Mouse (Mus musculus) intestine, embryonic 16.5 days (tissue): ENCODE results near the gene Fhl3. TPM values are rescaled to one million over a fixed set of nuclear protein-coding genes. Genes with fewer than 3 reads are reported as not detected.

Source experiments
- ATAC-seq: fragments of 200-750 bp; cut with Nextera tagmentation; 2 replicates; pipeline ENCODE4 v1.8.0; 2017; ENCODE audit warnings: moderate TSS enrichment, moderate library complexity
- H3K27ac ChIP-seq: fragments of 300-500 bp; sonication (generic); 2 replicates; pipeline ENCODE4 v1.5.1; 2014; ENCODE audit warnings: mild to moderate bottlenecking, low read length
- H3K27me3 ChIP-seq: fragments of 300-500 bp; sonication (generic); replicated peaks from 2 replicates; pipeline ENCODE4 v1.6.1; 2014; ENCODE audit warnings: low read length, control low read depth, mixed read lengths; ENCODE audit not compliant: control insufficient read depth, insufficient read depth
- H3K36me3 ChIP-seq: fragments of 300-500 bp; sonication (generic); 2 replicates; pipeline ENCODE4 v1.6.1; 2014; ENCODE audit warnings: low read length, control low read depth; ENCODE audit not compliant: control insufficient read depth, insufficient read depth
- H3K4me1 ChIP-seq: fragments of 300-500 bp; sonication (generic); 2 replicates; pipeline ENCODE4 v1.6.1; 2014; ENCODE audit warnings: low read length, control low read depth, mixed read lengths; ENCODE audit not compliant: control insufficient read depth, insufficient read depth
- H3K4me2 ChIP-seq: fragments of 300-500 bp; sonication (generic); 2 replicates; pipeline ENCODE4 v1.6.1; 2014; ENCODE audit warnings: low read depth, low read length, control low read depth
- H3K4me3 ChIP-seq: fragments of 300-500 bp; sonication (generic); 2 replicates; pipeline ENCODE4 v1.5.1; 2014; ENCODE audit warnings: mild to moderate bottlenecking, low read length
- H3K9ac ChIP-seq: fragments of 300-500 bp; sonication (generic); 2 replicates; pipeline ENCODE4 v1.6.1; 2014; ENCODE audit warnings: low read depth, low read length
- H3K9me3 ChIP-seq: fragments of 300-500 bp; sonication (generic); 2 replicates; pipeline ENCODE4 v1.6.1; 2016; ENCODE audit warnings: low read length, control low read depth; ENCODE audit not compliant: control insufficient read depth
- WGBS: fragments of 180-500 bp; shearing (Covaris S2); extraction: QIAGEN DNeasy Blood & Tissue Kit; methylation state at CpG from one replicate; pipeline ENCODE4 v1.1.7; 2014; 5-methylcytosine and 5-hydroxymethylcytosine counted together
- polyA plus RNA-seq: library from polyadenylated mRNA; unstranded; fragments of >200 nt; fragmentation: Nextera tagmentation; extraction: Ambion mirVana; gene quantifications from 2 replicates; pipeline ENCODE4 v1.2.1, GENCODE M21; 2015

The Fhl3 gene
- polyA plus RNA-seq, 1 experiment from 2014 or later: 5.1 TPM

DNA sequence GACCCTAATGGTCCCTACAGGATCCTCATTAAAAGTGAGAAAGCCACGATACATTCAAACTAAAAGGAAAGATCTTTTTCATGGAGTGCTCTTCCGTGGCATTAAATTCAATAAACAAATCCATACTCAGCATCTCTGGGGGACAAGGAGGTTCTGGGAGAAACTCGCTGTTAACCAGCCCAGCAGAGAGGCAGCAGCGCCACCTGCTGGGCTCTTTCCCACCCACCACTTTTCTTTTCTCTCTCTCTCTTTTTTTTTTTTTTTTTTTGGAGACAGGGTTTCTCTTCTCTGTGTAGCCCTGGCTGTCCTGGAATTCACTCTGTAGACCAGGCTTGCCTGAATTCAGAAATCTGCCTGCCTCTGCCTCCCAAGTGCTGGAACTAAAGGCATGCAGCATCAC, 25.5 kb upstream of the Fhl3 start:
- peaks cover 2% of the 10 kb centered on the region; the same call in 1 of the 2 replicates for H3K36me3 ChIP-seq
- ATAC-seq: peak; percentile 29; the same call in 1 of the 2 replicates
- H3K27ac ChIP-seq: no peak overlapping the region
- WGBS: 4% methylated on average over 4 of the region's 4 CpGs
- H3K27me3 ChIP-seq: peaks cover 10% of the 10 kb centered on the region; the same call in 1 of the 2 replicates
- no peak overlapping the region for H3K4me2 ChIP-seq
- no peaks in the 10 kb centered on the region for H3K4me1 ChIP-seq
- no peak overlapping the region for H3K9ac ChIP-seq
- no peaks in the 10 kb centered on the region for H3K9me3 ChIP-seq
- no peak overlapping the region for H3K4me3 ChIP-seq

GRCm38 (mm10) chr4:124675958-124676357, 24.5 kb upstream of the Fhl3 start:
- H3K27ac ChIP-seq: no peak overlapping the region
- no peak overlapping the region for H3K4me3 ChIP-seq
- H3K4me1 ChIP-seq: no peaks in the 10 kb centered on the region
- H3K9me3 ChIP-seq: no peaks in the 10 kb centered on the region
- H3K4me2 ChIP-seq: no peak overlapping the region
- no peak for ATAC-seq
- H3K36me3 ChIP-seq: peaks cover 7% of the 10 kb centered on the region; the same call in 1 of the 2 replicates
- peaks cover 8% of the 10 kb centered on the region; the same call in 1 of the 2 replicates for H3K27me3 ChIP-seq
- WGBS: 85% methylated on average over 6 of the region's 6 CpGs
- H3K9ac ChIP-seq: no peak overlapping the region

DNA sequence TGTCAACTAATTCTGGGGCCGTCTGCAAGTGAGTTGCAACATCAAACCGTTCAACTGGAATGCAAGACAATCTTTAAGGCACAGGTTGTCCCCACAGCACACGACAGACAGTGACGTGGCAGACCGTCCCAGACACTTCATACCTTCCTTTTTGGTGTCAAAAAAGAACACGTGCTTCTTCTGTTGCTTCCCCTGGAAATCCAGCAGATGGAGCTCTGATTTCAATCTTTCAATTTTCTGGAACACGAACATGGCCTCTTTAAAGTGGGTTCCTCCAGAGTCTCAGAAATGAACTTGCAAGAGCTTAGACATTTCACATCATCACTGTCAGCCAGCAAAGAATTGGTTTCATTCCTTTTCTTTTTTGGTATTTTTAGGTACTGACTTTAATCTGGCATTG, 18.2 kb upstream of the Fhl3 start:
- peaks cover 17% of the 10 kb centered on the region for H3K36me3 ChIP-seq
- H3K4me2 ChIP-seq: no peak overlapping the region
- 46% methylated on average over 7 of the region's 7 CpGs for WGBS

GRCm38 (mm10) chr4:124683474-124683873, 17.0 kb upstream of the Fhl3 start:
- no peak overlapping the region for H3K4me2 ChIP-seq
- H3K4me1 ChIP-seq: no peaks in the 10 kb centered on the region
- no peak overlapping the region for H3K9ac ChIP-seq
- no peaks in the 10 kb centered on the region for H3K9me3 ChIP-seq
- peaks cover 17% of the 10 kb centered on the region for H3K36me3 ChIP-seq
- WGBS: 89% methylated on average over 4 of the region's 4 CpGs
- no peak overlapping the region for H3K4me3 ChIP-seq
- no peaks in the 10 kb centered on the region for H3K27me3 ChIP-seq
- no peak overlapping the region for H3K27ac ChIP-seq
- ATAC-seq: no peak

More for the DNA sequence above, 18.2 kb upstream of the Fhl3 start:
- Histone ChIP-seq H3K9ac (no peak overlapping the region), H3K9me3 (no peaks in the 10 kb centered on the region), H3K4me1 (no peaks in the 10 kb centered on the region), H3K27ac (no peak overlapping the region), H3K4me3 (no peak overlapping the region), H3K27me3 (no peaks in the 10 kb centered on the region)
- 0 out of 2 replicates have a peak, but pooled peaks have one; percentile 38 for ATAC-seq

DNA sequence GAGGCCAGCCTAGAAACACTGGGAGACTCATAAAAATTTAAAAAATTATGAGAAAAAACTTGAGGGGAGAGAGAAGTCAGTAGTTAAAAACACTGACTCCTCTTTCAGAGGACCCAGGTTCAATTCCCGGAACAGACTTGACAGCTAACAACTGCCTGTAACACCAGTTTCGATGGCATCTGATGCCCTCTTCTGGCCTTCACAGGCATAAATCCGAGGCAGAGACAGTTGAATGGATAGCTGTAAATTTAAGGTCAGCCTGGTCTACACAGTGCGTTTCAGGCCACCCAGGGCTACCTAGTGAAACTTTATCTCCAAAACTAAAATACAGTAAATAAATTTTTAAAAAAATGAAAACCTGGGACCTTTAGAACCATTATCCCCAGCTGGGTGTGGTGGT, 15.5 kb upstream of the Fhl3 start:
- Histone ChIP-seq H3K27me3 (no peaks in the 10 kb centered on the region), H3K9me3 (no peaks in the 10 kb centered on the region), H3K27ac (no peak overlapping the region), H3K9ac (no peak overlapping the region), H3K4me1 (no peaks in the 10 kb centered on the region), H3K4me3 (no peak overlapping the region), H3K4me2 (no peak overlapping the region), H3K36me3 (peaks cover 16% of the 10 kb centered on the region)
- ATAC-seq: no peak
- 82% methylated on average over 4 of the region's 4 CpGs for WGBS

GRCm38 (mm10) chr4:124685453-124685852, 15.0 kb upstream of the Fhl3 start:
- no peak overlapping the region for H3K4me3 ChIP-seq
- no peak overlapping the region for H3K27ac ChIP-seq
- no peaks in the 10 kb centered on the region for H3K4me1 ChIP-seq
- H3K4me2 ChIP-seq: no peak overlapping the region
- no peaks in the 10 kb centered on the region for H3K9me3 ChIP-seq
- peaks cover 12% of the 10 kb centered on the region for H3K36me3 ChIP-seq
- no peak for ATAC-seq
- no peak overlapping the region for H3K9ac ChIP-seq
- no peaks in the 10 kb centered on the region for H3K27me3 ChIP-seq
- 85% methylated on average over 8 of the region's 8 CpGs for WGBS

DNA sequence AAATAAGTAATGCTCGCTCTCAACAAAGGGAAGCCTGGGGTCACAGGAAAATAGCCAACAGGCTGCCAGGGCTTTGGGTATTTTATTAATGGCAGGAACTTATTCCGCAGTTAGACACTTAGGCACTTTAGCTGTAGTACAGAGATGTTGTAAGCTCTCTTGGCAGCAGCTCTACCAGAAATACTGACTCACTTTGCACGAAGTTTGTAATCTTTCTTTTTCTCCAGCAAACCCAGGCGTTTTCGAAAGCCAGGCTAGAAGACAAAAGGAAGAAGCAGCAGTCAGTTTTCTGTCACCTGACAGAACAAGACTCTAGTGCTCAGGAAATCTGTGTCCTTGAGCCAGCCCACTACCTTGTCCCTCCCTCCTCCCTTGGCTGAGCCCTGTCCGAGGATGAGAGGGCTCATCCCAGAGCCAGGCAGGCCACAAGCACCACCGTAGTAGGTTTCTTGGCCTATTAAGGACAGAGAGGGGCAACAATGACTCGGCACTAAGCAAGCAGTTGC, 14.6 kb upstream of the Fhl3 start:
- 73% methylated on average over 8 of the region's 8 CpGs for WGBS
- Histone ChIP-seq H3K4me3 (no peak overlapping the region), H3K27ac (no peak overlapping the region), H3K9ac (no peak overlapping the region), H3K9me3 (no peaks in the 10 kb centered on the region), H3K36me3 (peaks cover 10% of the 10 kb centered on the region), H3K4me2 (no peak overlapping the region), H3K4me1 (0 out of 2 replicates have a peak, but pooled peaks cover 4% of the 10 kb centered on the region), H3K27me3 (no peaks in the 10 kb centered on the region)
- ATAC-seq: no peak

DNA sequence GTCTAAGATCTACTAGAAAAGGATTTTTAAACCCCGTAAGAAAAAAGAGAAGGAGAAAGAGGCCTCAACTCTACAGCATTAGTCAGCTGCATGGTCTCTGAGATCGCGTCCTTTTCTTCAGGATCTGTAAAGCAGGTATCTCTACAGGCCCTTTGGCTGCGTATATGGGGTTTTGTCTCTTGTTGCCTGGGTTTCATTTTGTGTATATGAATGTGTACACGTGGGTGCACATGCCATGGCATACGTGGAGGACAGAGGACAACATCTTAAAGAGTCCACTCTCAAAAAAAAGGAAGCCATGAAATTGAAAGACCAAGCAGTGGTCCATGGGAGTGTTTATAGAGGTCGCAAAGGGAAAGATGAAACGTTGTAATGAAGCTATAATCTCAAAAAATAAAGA, 9.0 kb upstream of the Fhl3 start:
- 86% methylated on average over 8 of the region's 8 CpGs for WGBS

DNA sequence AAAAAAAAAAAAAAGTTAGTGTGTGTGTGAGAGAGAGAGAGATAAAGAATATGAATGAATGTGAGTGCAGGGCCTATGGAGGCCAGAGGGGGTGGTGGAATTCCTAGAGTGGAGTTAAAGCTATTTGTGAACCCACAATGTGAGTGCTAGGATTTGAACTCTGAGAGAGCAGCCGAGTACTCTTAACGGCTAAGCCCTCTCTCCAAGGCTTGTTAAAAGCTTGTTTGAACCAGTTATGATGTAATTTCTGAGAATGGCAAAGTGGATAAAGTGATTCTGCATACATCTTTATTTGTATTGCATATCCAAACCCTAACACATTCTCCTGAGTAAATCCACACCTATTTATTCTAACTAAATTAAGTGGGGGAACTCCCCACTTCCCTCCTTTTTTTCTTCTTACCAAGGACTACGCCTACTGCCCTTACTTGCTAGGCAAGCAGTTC, 8.1 kb upstream of the Fhl3 start:
- WGBS: 64% methylated on average over 3 of the region's 3 CpGs
- no peak overlapping the region for H3K27ac ChIP-seq
- H3K4me1 ChIP-seq: peaks cover 17% of the 10 kb centered on the region
- H3K36me3 ChIP-seq: no peaks in the 10 kb centered on the region
- peak overlapping the region; percentile 89 for H3K9ac ChIP-seq
- peak overlapping the region; percentile 77 for H3K4me2 ChIP-seq
- H3K27me3 ChIP-seq: no peaks in the 10 kb centered on the region
- ATAC-seq: no peak
- H3K4me3 ChIP-seq: peak overlapping the region; percentile 63
- no peaks in the 10 kb centered on the region for H3K9me3 ChIP-seq

More for the DNA sequence above, 9.0 kb upstream of the Fhl3 start:
- Histone ChIP-seq H3K4me2 (no peak overlapping the region), H3K4me1 (peaks cover 17% of the 10 kb centered on the region), H3K36me3 (no peaks in the 10 kb centered on the region; the same call in 1 of the 2 replicates), H3K27ac (no peak overlapping the region), H3K4me3 (no peak overlapping the region), H3K9me3 (no peaks in the 10 kb centered on the region), H3K9ac (no peak overlapping the region), H3K27me3 (no peaks in the 10 kb centered on the region)
- ATAC-seq: no peak
